Mouse (Mus musculus): ENCODE data around the gene C530025M09Rik.

Gene C530025M09Rik

DNA sequence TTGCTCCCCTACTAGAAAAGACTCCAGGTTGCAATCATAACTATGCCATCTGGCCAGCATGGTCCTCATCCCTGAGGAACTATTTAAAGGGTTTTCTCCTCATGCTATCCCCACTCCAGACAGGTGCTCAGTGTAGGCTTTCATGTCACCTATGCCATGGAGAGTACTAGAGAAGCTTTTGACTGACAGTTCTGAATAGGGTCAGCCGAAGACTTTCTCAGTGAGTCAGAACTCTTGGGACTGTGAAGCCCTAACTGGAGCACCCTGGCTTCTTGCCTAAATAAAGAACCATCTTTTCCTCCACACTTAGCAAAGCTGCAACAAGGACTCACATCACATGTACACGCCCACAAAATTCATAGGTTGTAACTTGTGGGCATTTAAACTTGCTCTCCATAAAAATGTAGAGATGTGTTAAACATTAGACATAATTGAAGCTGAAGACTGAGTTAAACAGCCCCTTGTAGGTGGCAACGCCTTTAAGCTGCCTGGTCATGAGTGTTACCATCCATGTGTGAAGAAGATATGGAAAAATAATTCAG lies 26.3 kb downstream of the C530025M09Rik start:
- DNase-seq (ENCODE audit: extremely low spot score, low spot score): no peak

DNA sequence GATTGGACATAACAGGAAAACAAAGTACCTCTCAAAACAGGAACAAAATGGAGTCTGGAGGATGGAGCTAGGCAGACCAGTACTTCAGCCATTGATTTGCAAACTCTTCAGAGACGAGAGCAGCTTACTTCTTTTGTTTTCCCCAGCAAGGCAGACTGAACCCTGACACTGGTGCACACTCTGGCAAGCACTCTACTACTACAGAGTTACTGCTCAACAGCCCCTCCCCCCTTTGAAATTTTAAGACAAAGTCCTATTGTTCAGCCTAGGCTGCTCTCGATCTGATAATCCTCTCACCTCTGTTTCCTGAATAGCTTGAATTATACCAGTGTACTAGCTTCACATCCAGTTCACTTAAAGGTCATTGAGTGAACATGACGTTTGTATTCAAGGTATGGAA lies 32.4 kb downstream of the C530025M09Rik start:
- no peak for DNase-seq (ENCODE audit: extremely low spot score, low spot score)

Data from neural tube, embryonic 10.5 days (tissue).